In the genomic region with DNA sequence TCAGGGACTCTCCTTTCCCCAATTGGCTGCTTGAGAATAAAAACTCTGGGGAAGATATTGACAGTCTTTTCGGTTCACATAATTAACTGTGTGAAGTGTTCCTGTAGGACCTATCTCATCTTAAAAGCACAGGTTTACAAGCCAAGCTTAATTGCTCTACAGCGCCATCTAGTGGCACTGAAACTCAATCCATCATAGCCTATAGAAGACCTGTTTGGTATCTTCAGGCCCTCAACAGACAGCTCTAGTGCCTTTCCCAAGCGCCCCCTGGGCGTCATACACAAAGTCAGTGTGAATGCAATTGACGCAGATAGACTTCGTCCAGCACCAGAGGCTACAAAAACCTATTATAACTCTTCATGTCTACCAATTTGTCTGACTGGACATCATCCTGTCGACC, we compare ENCODE assay signal across 9 mouse cellular contexts.
DNase-seq lines count a peak whose midpoint lies in the region; ATAC-seq lines count a peak whose summit lies in the region.
"Had no signal": no experiment of that assay in that cellular context is flagged by ENCODE, and none has a peak within 500 bp of the region (broad histone marks: within the 10 kb centered on the region; RNA-seq: fewer than 3 reads in every experiment).

No protein-coding gene starts in this region.

- no peaks in the 10 kb centered on the region for H3K9me3 ChIP-seq in heart, embryonic 10.5 days
- H3K9me3 ChIP-seq: neural tube, embryonic 12.5 days had no signal

- peak; percentile 53 to 78 for ATAC-seq in hematopoietic stem cell, adult 5-6 weeks (replicated peaks in 1 of 2; ENCODE audit: insufficient read depth in 1 of 2, low FRiP score in 2 of 2, low TSS enrichment in 1 of 2, low read depth in 1 of 2, poor library complexity in 2 of 2, severe bottlenecking in 2 of 2)
- ATAC-seq in megakaryocyte progenitor cell, adult 5-6 weeks (replicated peaks; ENCODE audit: poor library complexity) = peak; percentile 98

- no peaks in the 10 kb centered on the region for H3K4me1 ChIP-seq in heart, embryonic 10.5 days
- H3K4me1 ChIP-seq: neural tube, embryonic 12.5 days had no signal

- H3K27me3 ChIP-seq in heart, embryonic 10.5 days (ENCODE audit: insufficient read depth, poor library complexity, severe bottlenecking) = no peaks in the 10 kb centered on the region
- H3K27me3 ChIP-seq: neural tube, embryonic 12.5 days had no signal

- H3K27ac ChIP-seq in heart, embryonic 10.5 days = no peak overlapping the region
- H3K27ac ChIP-seq: neural tube, embryonic 12.5 days had no signal

- peak; percentile 55 to 81 for DNase-seq in heart, adult 18-20 months
- no peak for DNase-seq in heart, embryonic 10.5 days (ENCODE audit: low spot score)
- DNase-seq in brain, adult 2 months (ENCODE audit: low read depth, low spot score) = peak; percentile 91
- peak; percentile 38 for DNase-seq in fibroblast of lung, adult 2 months (ENCODE audit: low read depth)
- peak; percentile 26 to 38 for DNase-seq in layer of hippocampus, postnatal 36 days
- peak; percentile 62 for DNase-seq in right cerebral cortex, postnatal 4 days

- no peak overlapping the region for H3K4me3 ChIP-seq in heart, embryonic 10.5 days
- H3K4me3 ChIP-seq: neural tube, embryonic 12.5 days had no signal

- H3K36me3 ChIP-seq in heart, embryonic 10.5 days = no peaks in the 10 kb centered on the region
- H3K36me3 ChIP-seq: neural tube, embryonic 12.5 days had no signal

- 37% methylated on average over 7 of the region's 7 CpGs for WGBS in heart, embryonic 10.5 days
